Mouse (Mus musculus): ENCODE measurements around the gene Clec4e. TPM values are rescaled to one million over a fixed set of nuclear protein-coding genes. Genes with fewer than 3 reads are reported as not detected.
"Not testable (repeated sequence)": the region's sequence is repeated elsewhere in the genome, so short reads cannot be mapped to it uniquely, and the experiment has no call there.

Gene Clec4e
- polyA plus RNA-seq (2015; fragmentation: Nextera tagmentation; extraction: Ambion mirVana) = not detected in 2 replicates

DNA sequence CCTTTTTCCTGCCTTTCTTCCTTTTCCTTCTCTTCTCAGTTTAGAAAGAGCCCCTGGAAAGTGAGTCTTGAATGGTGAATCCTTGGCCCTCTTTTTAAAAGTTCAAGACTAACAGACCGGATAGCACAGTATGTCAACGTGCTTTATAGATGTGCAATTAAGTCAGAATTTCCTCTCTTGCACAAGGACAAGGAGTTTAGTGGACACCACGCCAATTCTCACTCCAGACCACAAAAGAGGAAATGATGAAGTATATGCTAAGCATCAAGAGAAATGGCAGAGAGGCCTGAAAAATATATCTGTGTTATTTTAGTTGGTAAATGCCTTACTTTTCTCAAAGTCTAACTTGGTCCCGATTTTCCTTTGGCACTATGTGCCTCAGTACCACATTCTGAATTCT, at the start of gene Clec4e:
TSS of gene Clec4e (minus strand) at position 118 of the 400 bp plus-strand sequence.
- 79% methylated on average over 4 of the region's 4 CpGs for WGBS
- H3K9ac ChIP-seq = no peak within 1 kb of the TSS

DNA sequence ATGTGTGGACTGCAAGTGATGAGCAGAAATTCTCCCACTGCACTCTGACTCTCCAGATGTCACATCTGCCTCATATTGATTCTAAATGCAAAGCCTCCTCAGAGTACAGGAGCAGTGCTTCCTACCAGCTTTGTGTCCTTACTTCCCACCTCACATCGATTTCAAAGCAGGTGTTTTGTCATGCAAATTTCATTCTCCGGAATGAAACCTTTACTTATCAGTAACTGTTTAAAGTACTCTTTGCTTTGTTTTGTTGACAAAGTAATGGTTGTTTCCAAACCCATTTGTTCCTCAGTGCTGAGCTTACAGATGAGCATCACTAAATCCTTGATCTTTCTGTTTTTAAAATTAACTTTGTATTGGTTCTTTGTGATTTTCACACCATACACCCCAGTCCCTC, 42.8 kb upstream of the Clec4e start:
- WGBS = 35% methylated on average over 2 of the region's 2 CpGs
- no peaks in the 10 kb centered on the region for H3K36me3 ChIP-seq
- H3K4me2 ChIP-seq (replicated peaks) = no peak overlapping the region
- H3K4me3 ChIP-seq (replicated peaks) = no peak overlapping the region
- no peak overlapping the region for H3K9ac ChIP-seq
- no peaks in the 10 kb centered on the region for H3K4me1 ChIP-seq (replicated peaks)
- no peaks in the 10 kb centered on the region for H3K27me3 ChIP-seq (replicated peaks)
- H3K27ac ChIP-seq = no peak overlapping the region
- no peak for ATAC-seq
- H3K9me3 ChIP-seq = no peaks in the 10 kb centered on the region

More for the DNA sequence above, at the start of gene Clec4e:
- Histone ChIP-seq H3K4me3 (replicated peaks) (no peak within 1 kb of the TSS), H3K4me1 (replicated peaks) (no peaks in the 10 kb centered on the region), H3K36me3 (no peaks in the 10 kb centered on the region), H3K4me2 (replicated peaks) (no peak within 1 kb of the TSS), H3K27me3 (replicated peaks) (no peaks in the 10 kb centered on the region), H3K9me3 (no peaks in the 10 kb centered on the region), H3K27ac (no peak within 1 kb of the TSS)
- ATAC-seq = no peak

DNA sequence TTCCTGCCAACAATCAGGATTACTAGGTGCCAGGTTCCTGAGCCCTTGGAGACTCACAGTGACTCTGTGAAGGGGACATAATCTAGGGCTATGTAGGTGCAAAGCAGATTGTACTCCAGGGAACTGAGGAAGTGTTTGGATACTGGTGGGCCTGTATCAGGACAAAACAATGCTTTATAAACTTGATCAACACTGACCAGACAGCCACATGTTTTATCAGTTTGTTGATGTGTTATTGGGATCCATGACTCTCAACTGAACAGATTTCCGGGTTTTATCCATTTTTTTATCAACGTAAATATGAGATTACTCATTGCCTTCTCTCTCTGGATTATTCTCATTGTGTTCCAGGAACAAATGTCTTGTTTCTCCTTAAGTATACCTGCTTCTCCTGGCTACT, 18.4 kb upstream of the Clec4e start, which contains the start of gene Vmn2r19:
TSS of gene Vmn2r19 (plus strand) at position 301 of the 400 bp plus-strand sequence.
- Histone ChIP-seq H3K9me3 (no peaks in the 10 kb centered on the region), H3K4me1 (replicated peaks) (no peaks in the 10 kb centered on the region), H3K4me3 (replicated peaks) (no peak within 1 kb of the TSS), H3K27ac (no peak within 1 kb of the TSS), H3K27me3 (replicated peaks) (no peaks in the 10 kb centered on the region), H3K9ac (no peak within 1 kb of the TSS), H3K36me3 (no peaks in the 10 kb centered on the region), H3K4me2 (replicated peaks) (no peak within 1 kb of the TSS)
- WGBS = 83% methylated on average over 2 of the region's 2 CpGs
- no peak for ATAC-seq

DNA sequence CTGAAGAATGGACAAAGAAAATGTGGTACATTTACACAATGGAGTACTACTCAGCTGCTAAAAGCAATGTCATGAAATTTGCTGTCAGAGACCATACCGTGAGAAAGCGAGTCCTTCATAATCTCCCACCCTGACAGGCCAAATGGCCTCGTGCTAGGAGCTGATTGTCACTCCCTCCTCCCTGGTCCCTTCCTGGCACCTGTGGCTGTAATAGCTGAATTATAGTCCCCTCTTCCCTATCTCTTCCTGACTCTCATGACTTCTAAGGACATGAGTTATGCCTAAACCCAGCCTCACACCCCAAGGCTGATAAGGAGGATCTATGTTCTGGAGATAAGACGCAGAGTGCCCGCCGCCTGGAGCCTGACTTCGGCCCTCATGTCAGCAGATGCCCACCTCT, 16.6 kb upstream of the Clec4e start:
- not testable (repeated sequence) for H3K4me3 ChIP-seq (replicated peaks); H3K4me1 ChIP-seq (replicated peaks); H3K9ac ChIP-seq; H3K9me3 ChIP-seq; H3K36me3 ChIP-seq; H3K4me2 ChIP-seq (replicated peaks); H3K27me3 ChIP-seq (replicated peaks); H3K27ac ChIP-seq; ATAC-seq
- 81% methylated on average over 7 of the region's 7 CpGs for WGBS

DNA sequence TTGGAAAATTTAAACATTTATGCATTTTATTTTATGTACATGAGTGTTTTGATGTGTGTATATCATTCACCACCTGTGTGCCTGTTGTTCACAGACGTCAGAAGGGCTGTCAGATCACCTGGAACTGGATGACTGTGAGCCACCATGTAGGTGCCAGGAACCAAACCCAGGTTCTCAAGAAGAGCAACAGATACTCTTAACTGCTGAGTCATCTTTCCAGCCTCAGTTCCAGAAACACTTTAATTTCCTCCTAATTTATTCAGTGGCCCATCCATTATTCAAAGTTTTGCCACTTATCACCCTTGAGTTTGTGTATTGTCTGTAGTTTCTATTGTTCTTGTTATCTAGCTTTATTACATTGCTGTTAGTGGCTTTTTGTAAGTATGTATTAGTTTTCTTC, 7.0 kb upstream of the Clec4e start:
- WGBS = 42% methylated on average over 1 of the region's 1 CpGs
- no peaks in the 10 kb centered on the region for H3K9me3 ChIP-seq
- H3K27me3 ChIP-seq (replicated peaks) = no peaks in the 10 kb centered on the region
- H3K4me1 ChIP-seq (replicated peaks) = no peaks in the 10 kb centered on the region
- no peak overlapping the region for H3K4me3 ChIP-seq (replicated peaks)
- no peak overlapping the region for H3K4me2 ChIP-seq (replicated peaks)
- no peak overlapping the region for H3K27ac ChIP-seq
- no peak for ATAC-seq
- no peaks in the 10 kb centered on the region for H3K36me3 ChIP-seq
- H3K9ac ChIP-seq = no peak overlapping the region

DNA sequence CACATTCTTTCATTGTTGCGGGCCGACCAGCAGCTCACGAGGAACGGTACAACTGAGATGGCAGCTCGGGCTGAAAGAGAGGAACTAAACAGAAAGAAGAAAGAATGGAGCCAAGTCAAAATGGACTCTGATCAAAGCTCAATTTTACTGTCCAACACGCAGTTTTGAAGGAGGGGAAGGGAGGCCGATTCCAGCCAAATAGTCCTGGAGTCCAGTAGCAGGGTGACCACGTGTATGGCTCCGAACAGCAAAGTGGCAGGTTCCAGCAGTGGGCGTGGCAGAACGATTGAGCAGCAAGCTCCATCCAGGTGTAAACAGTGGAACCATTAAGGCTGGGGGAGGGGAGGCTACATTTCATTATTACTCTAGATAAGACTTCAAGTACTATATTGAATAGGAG, 3.8 kb upstream of the Clec4e start:
- not testable (repeated sequence) for H3K27ac ChIP-seq; H3K36me3 ChIP-seq; H3K4me2 ChIP-seq (replicated peaks); H3K27me3 ChIP-seq (replicated peaks); H3K9me3 ChIP-seq; ATAC-seq; H3K4me1 ChIP-seq (replicated peaks); H3K9ac ChIP-seq; H3K4me3 ChIP-seq (replicated peaks)
- WGBS = 84% methylated on average over 11 of the region's 11 CpGs

DNA sequence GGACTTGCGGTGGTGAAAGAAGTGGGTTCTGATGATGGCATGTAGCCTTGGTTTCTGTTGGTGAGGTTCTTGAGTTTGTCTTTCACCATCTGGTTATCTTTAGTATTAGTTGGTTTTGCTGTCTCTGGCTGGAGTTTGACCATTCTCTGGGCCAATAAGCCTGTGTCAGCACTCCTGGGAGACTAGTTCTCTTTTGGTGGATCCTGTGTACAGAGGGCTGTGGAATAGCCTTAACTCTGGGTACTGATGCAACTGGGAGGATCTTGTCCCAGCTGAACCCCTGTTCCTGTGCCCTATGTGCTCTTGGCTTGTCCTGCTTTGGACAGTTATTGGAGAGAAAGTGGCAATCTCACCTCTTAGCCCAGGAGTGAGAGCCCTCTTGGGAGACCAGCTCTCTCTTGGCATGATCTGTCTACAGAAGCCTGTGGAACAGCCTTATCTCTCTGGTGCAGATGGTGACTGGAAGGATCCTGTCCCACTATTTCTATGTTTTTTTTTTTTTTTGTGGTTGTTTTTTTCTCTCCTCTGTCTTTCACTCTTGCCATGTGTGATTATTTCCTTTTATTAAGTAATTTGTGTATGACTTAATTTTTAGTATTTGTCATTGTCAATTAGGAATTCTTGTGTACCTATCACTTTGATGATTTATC, 3.2 kb upstream of the Clec4e start:
- no peak overlapping the region for H3K27ac ChIP-seq
- no peak overlapping the region for H3K4me2 ChIP-seq (replicated peaks)
- H3K4me3 ChIP-seq (replicated peaks) = no peak overlapping the region
- H3K9ac ChIP-seq = no peak overlapping the region
- no peaks in the 10 kb centered on the region for H3K27me3 ChIP-seq (replicated peaks)
- H3K9me3 ChIP-seq = no peaks in the 10 kb centered on the region
- H3K4me1 ChIP-seq (replicated peaks) = no peaks in the 10 kb centered on the region
- 98% methylated on average over 1 of the region's 1 CpGs for WGBS
- ATAC-seq = peak; percentile 69; the same call in 1 of the 2 replicates
- H3K36me3 ChIP-seq = no peaks in the 10 kb centered on the region

DNA sequence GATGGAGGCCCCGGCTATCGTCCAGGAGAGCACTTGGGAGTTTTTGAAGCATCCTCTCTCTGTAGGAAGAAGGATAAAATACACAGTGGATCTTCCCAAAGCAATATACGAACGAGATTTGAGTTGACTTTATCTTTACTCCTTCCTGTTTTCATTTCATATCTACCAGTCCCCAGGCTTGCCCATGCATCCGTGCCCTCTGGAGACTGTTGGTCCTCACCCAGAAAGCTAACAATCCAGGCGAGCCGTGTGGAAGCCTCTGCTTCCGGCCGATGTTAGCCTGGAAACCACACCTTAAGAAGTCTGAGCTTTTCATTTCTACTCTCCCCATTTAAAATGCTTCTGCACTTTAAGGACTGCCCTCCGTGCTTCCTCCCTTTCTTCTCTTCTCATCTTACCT, 739 bp downstream of the Clec4e start:
- Histone ChIP-seq H3K9me3 (no peaks in the 10 kb centered on the region), H3K27ac (no peak overlapping the region), H3K9ac (no peak overlapping the region), H3K36me3 (no peaks in the 10 kb centered on the region), H3K27me3 (replicated peaks) (no peaks in the 10 kb centered on the region), H3K4me1 (replicated peaks) (no peaks in the 10 kb centered on the region), H3K4me2 (replicated peaks) (no peak overlapping the region), H3K4me3 (replicated peaks) (no peak overlapping the region)
- ATAC-seq = no peak
- WGBS = 78% methylated on average over 10 of the region's 10 CpGs

DNA sequence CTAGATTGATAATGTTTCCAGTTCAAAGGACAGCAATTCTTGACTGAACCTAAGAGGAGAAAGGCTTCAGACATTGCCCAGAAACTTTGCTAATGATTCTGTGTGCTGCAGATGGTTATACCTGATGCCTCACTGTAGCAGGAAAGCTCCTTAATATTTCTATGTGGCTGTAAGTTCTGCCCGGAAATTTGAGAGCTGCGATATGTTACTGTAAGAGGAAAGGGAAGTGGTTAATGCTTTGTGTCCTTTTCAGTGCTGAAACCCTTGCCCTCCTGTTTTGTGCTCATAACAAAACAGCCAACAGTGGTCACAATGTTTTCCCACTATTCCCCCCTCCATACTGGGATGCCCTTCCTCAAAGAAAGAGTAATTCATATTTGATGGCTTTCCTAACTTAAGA, 3.4 kb downstream of the Clec4e start:
- Histone ChIP-seq H3K27ac (no peak overlapping the region), H3K4me2 (replicated peaks) (no peak overlapping the region), H3K27me3 (replicated peaks) (no peaks in the 10 kb centered on the region), H3K4me3 (replicated peaks) (no peak overlapping the region), H3K36me3 (no peaks in the 10 kb centered on the region), H3K4me1 (replicated peaks) (no peaks in the 10 kb centered on the region), H3K9me3 (no peaks in the 10 kb centered on the region), H3K9ac (no peak overlapping the region)
- no peak for ATAC-seq
- WGBS = 91% methylated on average over 2 of the region's 2 CpGs

DNA sequence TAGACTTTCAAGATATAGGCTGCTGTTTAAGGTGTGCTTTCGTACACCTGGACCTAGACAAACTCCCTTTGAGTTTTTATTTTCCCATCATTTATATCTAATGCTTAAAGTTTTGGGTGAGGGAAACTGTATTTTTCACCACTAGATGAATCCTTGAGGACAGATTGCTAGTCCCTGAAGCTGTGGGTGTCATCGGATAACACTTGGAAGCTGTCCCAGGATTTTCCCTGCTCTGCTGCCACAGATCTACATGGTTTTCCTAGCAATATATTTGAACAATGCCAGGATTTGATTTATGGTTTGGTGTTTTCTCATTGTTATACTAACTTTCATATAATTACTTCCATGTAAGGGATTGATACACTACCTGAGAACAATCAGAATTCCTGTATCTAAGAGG, 10.2 kb downstream of the Clec4e start:
- no peak for ATAC-seq
- Histone ChIP-seq H3K4me1 (replicated peaks) (no peaks in the 10 kb centered on the region), H3K36me3 (no peaks in the 10 kb centered on the region), H3K9me3 (no peaks in the 10 kb centered on the region), H3K9ac (no peak overlapping the region), H3K4me2 (replicated peaks) (no peak overlapping the region), H3K27ac (no peak overlapping the region), H3K4me3 (replicated peaks) (no peak overlapping the region), H3K27me3 (replicated peaks) (no peaks in the 10 kb centered on the region)
- WGBS = 88% methylated on average over 2 of the region's 2 CpGs

DNA sequence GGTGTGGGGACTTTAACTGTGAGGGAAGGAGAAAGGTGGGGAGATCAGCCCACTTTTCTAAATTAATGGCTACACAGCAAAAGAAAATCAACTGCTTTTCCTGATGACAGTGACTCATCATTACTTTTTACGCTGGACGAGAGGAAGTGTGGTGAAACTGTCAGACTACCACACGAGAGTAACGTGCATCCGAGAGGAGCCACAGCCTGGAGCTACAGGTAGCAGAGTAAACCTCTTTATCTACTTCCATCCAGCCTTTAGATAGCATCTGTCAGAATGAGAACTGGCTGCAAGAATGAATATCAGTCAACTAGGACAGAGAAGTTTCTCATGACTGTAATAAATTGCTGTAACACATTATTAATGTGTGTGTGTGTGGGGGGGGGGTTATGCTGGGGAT, 22.7 kb downstream of the Clec4e start:
- Histone ChIP-seq H3K4me3 (replicated peaks) (no peak overlapping the region), H3K4me1 (replicated peaks) (no peaks in the 10 kb centered on the region), H3K9me3 (no peaks in the 10 kb centered on the region), H3K27ac (no peak overlapping the region), H3K27me3 (replicated peaks) (no peaks in the 10 kb centered on the region), H3K4me2 (replicated peaks) (no peak overlapping the region), H3K9ac (no peak overlapping the region), H3K36me3 (no peaks in the 10 kb centered on the region)
- whole genome bisulfite sequencing = 75% methylated on average over 5 of the region's 5 CpGs
- no peak for ATAC-seq

DNA sequence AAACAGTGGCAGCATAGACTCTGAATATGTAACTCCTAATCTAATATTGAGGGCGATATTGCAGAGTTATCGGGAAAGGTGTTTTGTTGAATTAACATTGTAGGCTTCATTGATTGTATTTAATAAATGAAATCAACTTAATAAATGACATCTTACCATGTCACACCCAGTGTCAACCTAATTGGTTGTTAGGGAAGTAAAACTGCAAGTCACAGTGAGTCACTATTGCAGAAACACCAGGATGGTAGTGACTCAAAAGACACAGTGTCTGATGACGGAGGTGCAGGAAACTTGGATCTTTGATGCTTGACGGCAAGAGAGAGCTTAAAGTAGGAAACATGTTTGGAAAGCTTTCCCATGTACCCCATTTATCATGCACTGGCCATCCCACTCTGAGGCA, 23.9 kb downstream of the Clec4e start:
- H3K9ac ChIP-seq = no peak overlapping the region
- 86% methylated on average over 4 of the region's 4 CpGs for WGBS
- H3K27me3 ChIP-seq (replicated peaks) = no peaks in the 10 kb centered on the region

DNA sequence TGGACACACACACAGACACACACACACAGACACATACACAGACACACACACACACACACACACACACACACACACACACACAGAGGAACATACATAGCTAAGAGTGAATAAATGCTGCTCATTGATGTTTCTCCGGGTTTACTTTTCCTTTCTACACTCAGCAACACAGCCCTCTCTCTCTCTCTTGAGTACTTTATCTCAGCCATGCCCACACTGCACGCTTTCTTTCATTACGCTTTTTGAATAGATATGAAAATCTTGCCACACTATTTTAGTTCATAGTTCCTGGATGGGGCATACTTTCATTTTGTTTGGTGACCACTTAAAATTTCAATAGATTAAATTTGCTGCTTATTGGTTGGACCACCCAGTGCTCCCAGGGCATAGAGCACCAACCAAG, 25.5 kb downstream of the Clec4e start:
- Histone ChIP-seq H3K4me1 (replicated peaks) (no peaks in the 10 kb centered on the region), H3K4me3 (replicated peaks) (no peak overlapping the region), H3K36me3 (no peaks in the 10 kb centered on the region), H3K9ac (no peak overlapping the region), H3K27me3 (replicated peaks) (no peaks in the 10 kb centered on the region), H3K27ac (no peak overlapping the region), H3K4me2 (replicated peaks) (no peak overlapping the region), H3K9me3 (no peaks in the 10 kb centered on the region)
- no peak for ATAC-seq
- whole genome bisulfite sequencing = 86% methylated on average over 3 of the region's 3 CpGs

More for the DNA sequence above, 23.9 kb downstream of the Clec4e start:
- H3K4me2 ChIP-seq (replicated peaks) = no peak overlapping the region
- no peak overlapping the region for H3K27ac ChIP-seq
- no peaks in the 10 kb centered on the region for H3K4me1 ChIP-seq (replicated peaks)
- H3K36me3 ChIP-seq = no peaks in the 10 kb centered on the region
- no peak overlapping the region for H3K4me3 ChIP-seq (replicated peaks)
- no peaks in the 10 kb centered on the region for H3K9me3 ChIP-seq
- ATAC-seq = no peak
